Mouse (Mus musculus): ENCODE measurements around the gene Gmpr. TPM values are rescaled to one million over a fixed set of nuclear protein-coding genes. Genes with fewer than 3 reads are reported as not detected.

The Gmpr gene
- polyA plus RNA-seq (2015; fragmentation: Nextera tagmentation; extraction: Ambion mirVana) = 213 and 219 TPM in 2 replicates

DNA sequence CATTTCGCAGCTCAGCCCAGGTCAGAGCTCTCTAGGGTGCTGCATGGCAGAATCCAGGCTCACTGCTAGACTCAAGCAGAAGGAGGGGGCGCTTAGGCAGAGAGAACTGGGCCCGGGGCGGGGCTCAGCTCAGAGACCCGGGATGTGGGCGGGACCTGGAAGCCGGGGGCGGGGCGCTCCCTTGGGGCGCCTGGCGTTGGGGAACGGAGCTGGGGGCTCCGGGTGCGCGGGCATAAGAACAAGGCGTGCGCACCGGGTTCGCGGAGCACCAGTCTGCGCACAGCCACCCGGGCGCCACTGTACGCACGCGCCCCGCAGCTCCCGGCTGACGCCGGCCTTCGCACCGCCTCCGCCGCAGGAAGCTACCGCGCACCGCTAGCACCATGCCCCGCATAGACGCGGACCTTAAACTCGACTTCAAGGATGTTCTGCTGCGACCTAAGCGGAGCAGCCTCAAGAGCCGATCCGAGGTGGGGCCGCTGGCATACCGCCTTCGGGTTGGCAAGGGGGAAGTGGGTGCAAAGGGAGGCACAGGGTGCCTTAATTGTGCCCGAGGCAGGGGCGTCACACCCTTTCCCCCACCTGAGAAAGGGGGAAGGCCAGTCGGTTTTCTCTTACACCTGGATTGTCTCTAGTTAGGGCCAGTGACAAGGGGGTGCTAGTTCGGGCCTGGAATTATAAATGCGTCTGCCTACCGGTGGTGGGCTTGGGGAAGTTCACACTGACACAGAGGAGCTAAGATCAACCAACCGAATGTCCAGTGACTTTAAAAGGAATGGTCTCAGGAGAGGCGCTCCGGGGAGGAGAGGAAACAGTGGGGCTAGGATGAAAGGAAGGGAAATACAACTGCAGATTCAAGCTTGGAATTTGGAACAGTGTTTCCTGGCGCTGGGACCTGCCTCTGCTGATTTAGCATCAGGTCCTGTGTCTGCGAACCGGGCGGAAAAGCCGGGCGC lies at the start of gene Gmpr:
Gene Gmpr (plus strand): TSS at position 171 of the 956 bp plus-strand sequence.
- peaks cover 38% of the 10 kb centered on the region for H3K4me1 ChIP-seq (ENCODE audit: control insufficient read depth, insufficient read depth, low read length)
- no peaks in the 10 kb centered on the region for H3K9me3 ChIP-seq (replicated peaks; ENCODE audit: control insufficient read depth, low read length)
- H3K27ac ChIP-seq (ENCODE audit: low read length) = peak within 1 kb of the TSS; percentile 98
- ATAC-seq (replicated peaks; ENCODE audit: extremely low read depth, insufficient read depth, low FRiP score) = peak; percentile 85
- peak within 1 kb of the TSS; percentile 89 for H3K9ac ChIP-seq (ENCODE audit: low read length)
- no peaks in the 10 kb centered on the region for H3K36me3 ChIP-seq (ENCODE audit: control insufficient read depth, insufficient read depth)
- no peaks in the 10 kb centered on the region for H3K27me3 ChIP-seq (ENCODE audit: control insufficient read depth, insufficient read depth, low read length)
- WGBS = 1% methylated on average over 60 of the region's 63 CpGs
- peak within 1 kb of the TSS; percentile 89 for H3K4me2 ChIP-seq (ENCODE audit: low read depth, low read length)
- H3K4me3 ChIP-seq (ENCODE audit: low read length) = peak within 1 kb of the TSS; percentile 79

DNA sequence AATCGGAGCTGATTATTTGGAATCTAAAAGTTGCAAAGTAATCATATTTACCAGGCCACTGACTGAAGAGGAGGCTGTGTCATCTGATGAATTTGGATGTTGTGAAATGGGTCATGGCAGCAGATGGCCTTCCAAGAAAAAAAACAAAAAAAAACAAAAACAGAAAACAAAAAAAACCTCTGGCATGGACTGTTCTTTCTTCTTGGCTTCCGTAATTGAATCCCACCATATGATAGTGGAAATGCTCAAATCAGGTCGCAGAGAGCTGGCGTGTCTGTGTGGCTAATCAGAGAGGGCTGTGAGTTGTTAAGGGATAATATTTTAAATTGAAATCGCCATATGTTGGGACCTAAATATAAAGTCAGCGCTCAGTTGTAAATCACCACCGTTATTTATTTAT lies 49.8 kb upstream of the Gmpr start:
- WGBS = 81% methylated on average over 7 of the region's 7 CpGs

DNA sequence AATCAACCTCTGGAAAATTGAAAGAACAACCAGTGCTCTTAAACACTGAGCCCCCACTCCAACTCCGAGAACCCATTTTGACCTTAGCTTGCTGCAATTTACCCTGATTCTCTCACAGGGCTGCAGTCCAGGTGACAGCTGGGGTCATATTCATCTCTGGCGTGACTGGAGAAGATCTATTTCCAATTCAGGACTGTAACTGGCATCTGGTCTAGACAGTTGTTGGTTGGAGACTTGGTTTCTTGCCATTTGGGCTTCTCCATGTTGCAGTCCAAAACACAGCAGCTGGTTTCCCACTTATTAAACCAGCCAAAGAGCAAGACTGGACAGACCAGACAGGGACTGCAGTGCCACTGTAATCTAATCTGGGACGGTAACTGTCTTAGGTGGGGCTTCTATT lies 47.1 kb upstream of the Gmpr start:
- Histone ChIP-seq H3K27ac (ENCODE audit: low read length) (no peak overlapping the region), H3K4me3 (ENCODE audit: low read length) (no peak overlapping the region), H3K36me3 (ENCODE audit: control insufficient read depth, insufficient read depth) (no peaks in the 10 kb centered on the region), H3K4me2 (ENCODE audit: low read depth, low read length) (no peak overlapping the region), H3K9me3 (replicated peaks; ENCODE audit: control insufficient read depth, low read length) (no peaks in the 10 kb centered on the region), H3K9ac (ENCODE audit: low read length) (no peak overlapping the region), H3K27me3 (ENCODE audit: control insufficient read depth, insufficient read depth, low read length) (no peaks in the 10 kb centered on the region), H3K4me1 (ENCODE audit: control insufficient read depth, insufficient read depth, low read length) (peaks cover 8% of the 10 kb centered on the region)
- no peak for ATAC-seq (replicated peaks; ENCODE audit: extremely low read depth, insufficient read depth, low FRiP score)
- WGBS = 86% methylated on average over 3 of the region's 3 CpGs

More for the DNA sequence above, 49.8 kb upstream of the Gmpr start:
- H3K4me1 ChIP-seq (ENCODE audit: control insufficient read depth, insufficient read depth, low read length) = peaks cover 17% of the 10 kb centered on the region
- no peak for ATAC-seq (replicated peaks; ENCODE audit: extremely low read depth, insufficient read depth, low FRiP score)
- no peaks in the 10 kb centered on the region for H3K27me3 ChIP-seq (ENCODE audit: control insufficient read depth, insufficient read depth, low read length)
- H3K4me3 ChIP-seq (ENCODE audit: low read length) = no peak overlapping the region
- no peak overlapping the region for H3K9ac ChIP-seq (ENCODE audit: low read length)
- H3K27ac ChIP-seq (ENCODE audit: low read length) = no peak overlapping the region
- H3K4me2 ChIP-seq (ENCODE audit: low read depth, low read length) = no peak overlapping the region
- no peaks in the 10 kb centered on the region for H3K36me3 ChIP-seq (ENCODE audit: control insufficient read depth, insufficient read depth)
- no peaks in the 10 kb centered on the region for H3K9me3 ChIP-seq (replicated peaks; ENCODE audit: control insufficient read depth, low read length)

DNA sequence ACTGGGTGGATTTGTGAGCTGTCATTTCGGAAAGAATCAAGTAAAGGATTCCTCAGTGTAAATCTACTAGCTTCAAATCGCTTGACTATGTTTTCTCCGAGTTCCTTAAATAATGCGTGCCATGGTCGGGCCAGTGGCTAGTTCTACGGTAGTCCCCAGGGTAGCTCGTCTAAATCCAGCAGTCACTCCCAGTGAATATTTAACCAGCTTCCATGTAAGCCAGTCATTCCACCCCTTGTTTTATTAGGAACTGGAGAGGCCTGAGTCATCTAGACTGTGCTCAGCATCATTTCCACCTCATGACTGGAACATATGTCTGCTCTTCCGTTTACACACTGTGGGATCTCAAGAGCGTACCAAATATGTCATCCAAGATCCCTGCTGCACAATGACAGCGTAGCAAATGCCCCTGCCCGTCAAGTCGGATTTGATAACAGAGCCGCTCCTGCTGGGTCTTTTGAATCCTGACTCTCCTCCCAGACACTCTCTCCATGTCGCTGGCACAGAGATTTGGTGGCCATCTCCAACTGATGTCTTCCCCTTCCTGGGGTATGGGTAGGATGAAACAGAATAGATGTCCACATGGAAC lies 45.8 kb upstream of the Gmpr start:
- H3K9me3 ChIP-seq (replicated peaks; ENCODE audit: control insufficient read depth, low read length) = no peaks in the 10 kb centered on the region
- 70% methylated on average over 14 of the region's 14 CpGs for WGBS
- no peaks in the 10 kb centered on the region for H3K36me3 ChIP-seq (ENCODE audit: control insufficient read depth, insufficient read depth)
- H3K4me3 ChIP-seq (ENCODE audit: low read length) = no peak overlapping the region
- H3K4me2 ChIP-seq (ENCODE audit: low read depth, low read length) = no peak overlapping the region
- H3K27me3 ChIP-seq (ENCODE audit: control insufficient read depth, insufficient read depth, low read length) = no peaks in the 10 kb centered on the region
- no peaks in the 10 kb centered on the region for H3K4me1 ChIP-seq (ENCODE audit: control insufficient read depth, insufficient read depth, low read length)
- no peak for ATAC-seq (replicated peaks; ENCODE audit: extremely low read depth, insufficient read depth, low FRiP score)
- H3K27ac ChIP-seq (ENCODE audit: low read length) = no peak overlapping the region
- H3K9ac ChIP-seq (ENCODE audit: low read length) = no peak overlapping the region

GRCm38 (mm10) chr13:45465616-45466015 lies 41.6 kb upstream of the Gmpr start:
- H3K4me3 ChIP-seq (ENCODE audit: low read length) = no peak overlapping the region
- H3K4me2 ChIP-seq (ENCODE audit: low read depth, low read length) = no peak overlapping the region
- no peaks in the 10 kb centered on the region for H3K27me3 ChIP-seq (ENCODE audit: control insufficient read depth, insufficient read depth, low read length)
- no peak overlapping the region for H3K9ac ChIP-seq (ENCODE audit: low read length)
- 82% methylated on average over 10 of the region's 10 CpGs for WGBS
- no peak overlapping the region for H3K27ac ChIP-seq (ENCODE audit: low read length)
- H3K4me1 ChIP-seq (ENCODE audit: control insufficient read depth, insufficient read depth, low read length) = no peaks in the 10 kb centered on the region
- H3K36me3 ChIP-seq (ENCODE audit: control insufficient read depth, insufficient read depth) = no peaks in the 10 kb centered on the region
- no peaks in the 10 kb centered on the region for H3K9me3 ChIP-seq (replicated peaks; ENCODE audit: control insufficient read depth, low read length)
- ATAC-seq (replicated peaks; ENCODE audit: extremely low read depth, insufficient read depth, low FRiP score) = no peak

DNA sequence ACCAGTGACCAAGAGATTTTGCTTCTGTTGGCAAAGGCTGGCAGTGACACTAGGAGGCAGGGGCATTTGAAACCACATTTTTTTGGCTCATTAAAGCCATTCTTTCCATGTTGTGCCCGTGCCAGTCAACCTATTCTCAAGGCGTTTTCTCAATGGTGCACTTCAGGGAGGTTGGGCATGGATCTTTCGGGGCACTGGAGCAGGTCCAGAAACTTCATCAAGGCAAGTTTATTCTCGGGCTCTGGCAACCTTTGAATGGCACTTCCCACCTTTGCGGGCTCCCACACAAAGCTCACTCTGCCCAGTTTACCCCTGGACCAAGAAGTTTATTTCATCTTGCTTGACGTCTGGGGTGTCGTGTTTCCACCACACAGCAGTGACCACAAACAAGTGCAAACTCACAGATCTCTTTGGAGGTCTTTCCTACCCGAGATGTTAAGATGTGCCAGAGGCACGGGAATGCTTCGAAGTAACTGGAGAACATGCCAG lies 41.2 kb upstream of the Gmpr start:
- Histone ChIP-seq H3K4me1 (ENCODE audit: control insufficient read depth, insufficient read depth, low read length) (no peaks in the 10 kb centered on the region), H3K36me3 (ENCODE audit: control insufficient read depth, insufficient read depth) (no peaks in the 10 kb centered on the region), H3K27me3 (ENCODE audit: control insufficient read depth, insufficient read depth, low read length) (no peaks in the 10 kb centered on the region), H3K4me3 (ENCODE audit: low read length) (no peak overlapping the region), H3K27ac (ENCODE audit: low read length) (no peak overlapping the region), H3K9me3 (replicated peaks; ENCODE audit: control insufficient read depth, low read length) (no peaks in the 10 kb centered on the region), H3K4me2 (ENCODE audit: low read depth, low read length) (no peak overlapping the region), H3K9ac (ENCODE audit: low read length) (no peak overlapping the region)
- no peak for ATAC-seq (replicated peaks; ENCODE audit: extremely low read depth, insufficient read depth, low FRiP score)
- WGBS = 70% methylated on average over 10 of the region's 10 CpGs

- WGBS = 70% methylated on average over 5 of the region's 5 CpGs
- H3K9me3 ChIP-seq (replicated peaks; ENCODE audit: control insufficient read depth, low read length) = no peaks in the 10 kb centered on the region
- no peaks in the 10 kb centered on the region for H3K36me3 ChIP-seq (ENCODE audit: control insufficient read depth, insufficient read depth)
- no peaks in the 10 kb centered on the region for H3K27me3 ChIP-seq (ENCODE audit: control insufficient read depth, insufficient read depth, low read length)
- H3K4me1 ChIP-seq (ENCODE audit: control insufficient read depth, insufficient read depth, low read length) = no peaks in the 10 kb centered on the region
- no peak overlapping the region for H3K27ac ChIP-seq (ENCODE audit: low read length)
- no peak overlapping the region for H3K9ac ChIP-seq (ENCODE audit: low read length)
- H3K4me3 ChIP-seq (ENCODE audit: low read length) = no peak overlapping the region
- no peak for ATAC-seq (replicated peaks; ENCODE audit: extremely low read depth, insufficient read depth, low FRiP score)
- no peak overlapping the region for H3K4me2 ChIP-seq (ENCODE audit: low read depth, low read length)
These were observed 38.5 kb upstream of the Gmpr start for GRCm38 (mm10) chr13:45468751-45469150.

DNA sequence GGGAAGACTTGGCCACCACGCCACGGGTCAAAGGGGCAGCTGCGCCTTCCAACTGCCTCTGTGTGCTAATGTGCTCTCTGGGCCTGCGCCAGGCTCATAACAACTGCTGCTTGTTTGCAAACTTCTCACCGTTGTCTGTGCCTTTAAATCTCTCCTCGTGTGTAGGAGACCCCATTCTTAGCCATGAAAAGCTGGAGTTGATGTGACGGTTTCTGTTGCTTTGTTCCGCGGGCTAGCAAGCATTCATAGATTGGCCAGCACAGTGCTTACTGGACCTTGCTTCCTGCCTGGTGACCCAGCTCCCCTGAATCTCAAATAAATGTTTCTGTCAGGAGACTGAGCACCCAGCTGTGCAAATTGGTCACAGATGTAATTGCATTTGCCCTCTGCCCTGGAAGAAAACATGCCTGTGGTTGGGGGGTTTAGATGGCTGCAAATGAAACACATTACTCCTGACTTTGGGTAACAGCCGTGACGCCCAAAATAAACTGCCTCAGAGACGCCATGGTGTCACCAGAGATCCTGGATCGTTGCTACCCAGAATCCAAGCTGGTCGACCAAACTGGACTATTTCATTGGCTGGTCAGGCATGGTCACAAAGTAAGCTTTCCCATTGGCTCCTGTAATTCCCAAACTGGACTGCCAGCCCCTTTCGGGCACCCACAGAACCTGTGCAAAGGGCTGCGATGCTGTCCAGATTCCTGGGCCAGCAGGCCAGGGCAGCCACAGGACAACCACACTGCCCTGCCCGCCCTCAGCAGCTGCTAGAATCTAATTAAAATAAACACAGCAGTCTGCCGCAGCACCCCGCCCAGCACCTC lies 37.6 kb upstream of the Gmpr start:
- H3K9me3 ChIP-seq (replicated peaks; ENCODE audit: control insufficient read depth, low read length) = no peaks in the 10 kb centered on the region
- 53% methylated on average over 19 of the region's 19 CpGs for WGBS
- no peak overlapping the region for H3K27ac ChIP-seq (ENCODE audit: low read length)
- no peak overlapping the region for H3K4me2 ChIP-seq (ENCODE audit: low read depth, low read length)
- no peaks in the 10 kb centered on the region for H3K4me1 ChIP-seq (ENCODE audit: control insufficient read depth, insufficient read depth, low read length)
- no peak for ATAC-seq (replicated peaks; ENCODE audit: extremely low read depth, insufficient read depth, low FRiP score)
- no peak overlapping the region for H3K4me3 ChIP-seq (ENCODE audit: low read length)
- no peaks in the 10 kb centered on the region for H3K27me3 ChIP-seq (ENCODE audit: control insufficient read depth, insufficient read depth, low read length)
- H3K9ac ChIP-seq (ENCODE audit: low read length) = no peak overlapping the region
- H3K36me3 ChIP-seq (ENCODE audit: control insufficient read depth, insufficient read depth) = no peaks in the 10 kb centered on the region
